Mouse (Mus musculus): ENCODE results near the gene Mob3b. TPM values are rescaled to one million over a fixed set of nuclear protein-coding genes. Genes with fewer than 3 reads are reported as not detected.

Mob3b gene
- total RNA-seq, 2 experiments from 2014 or later: 5.0 to 6.8 TPM

- no peak for DNase-seq (ENCODE audit: low spot score in 2 of 2)
These were observed 6.6 kb downstream of the Mob3b start for GRCm38 (mm10) chr4:35150706-35151105.

GRCm38 (mm10) chr4:35148326-35148725 lies 9.0 kb downstream of the Mob3b start:
- no peak for DNase-seq (ENCODE audit: low spot score in 2 of 2)

GRCm38 (mm10) chr4:35146597-35146996 lies 10.7 kb downstream of the Mob3b start:
- no peak for DNase-seq (ENCODE audit: low spot score in 2 of 2)

- no peak for DNase-seq (ENCODE audit: low spot score in 2 of 2)
These were observed 11.6 kb downstream of the Mob3b start for GRCm38 (mm10) chr4:35145726-35146125.

- no peak for DNase-seq (ENCODE audit: low spot score in 2 of 2)
These were observed 13.7 kb downstream of the Mob3b start for GRCm38 (mm10) chr4:35143472-35144102.

GRCm38 (mm10) chr4:35140317-35140716 lies 17.0 kb downstream of the Mob3b start:
- no peak for DNase-seq (ENCODE audit: low spot score in 2 of 2)

GRCm38 (mm10) chr4:35138077-35138476 lies 19.2 kb downstream of the Mob3b start:
- no peak for DNase-seq (ENCODE audit: low spot score in 2 of 2)

- DNase-seq (ENCODE audit: low spot score in 2 of 2): no peak
These were observed 20.3 kb downstream of the Mob3b start for GRCm38 (mm10) chr4:35136996-35137395.

GRCm38 (mm10) chr4:35135806-35136205 lies 21.5 kb downstream of the Mob3b start:
- no peak for DNase-seq (ENCODE audit: low spot score in 2 of 2)

- DNase-seq (ENCODE audit: low spot score in 2 of 2): no peak
These were observed 22.3 kb downstream of the Mob3b start for GRCm38 (mm10) chr4:35134846-35135611.

- DNase-seq (ENCODE audit: low spot score in 2 of 2): no peak
These were observed 23.9 kb downstream of the Mob3b start for GRCm38 (mm10) chr4:35133411-35133810.

GRCm38 (mm10) chr4:35131592-35131991 lies 25.7 kb downstream of the Mob3b start:
- DNase-seq (ENCODE audit: low spot score in 2 of 2): no peak

- DNase-seq (ENCODE audit: low spot score in 2 of 2): no peak
These were observed 26.8 kb downstream of the Mob3b start for GRCm38 (mm10) chr4:35130411-35130948.

GRCm38 (mm10) chr4:35127759-35128158 lies 29.5 kb downstream of the Mob3b start:
- no peak for DNase-seq (ENCODE audit: low spot score in 2 of 2)

GRCm38 (mm10) chr4:35126776-35127175 lies 30.5 kb downstream of the Mob3b start:
- no peak for DNase-seq (ENCODE audit: low spot score in 2 of 2)

- no peak for DNase-seq (ENCODE audit: low spot score in 2 of 2)
These were observed 31.9 kb downstream of the Mob3b start for GRCm38 (mm10) chr4:35125299-35125777.

- no peak for DNase-seq (ENCODE audit: low spot score in 2 of 2)
These were observed 33.3 kb downstream of the Mob3b start for GRCm38 (mm10) chr4:35124027-35124426.

- DNase-seq (ENCODE audit: low spot score in 2 of 2): no peak
These were observed 34.2 kb downstream of the Mob3b start for GRCm38 (mm10) chr4:35123087-35123486.

GRCm38 (mm10) chr4:35121060-35121459 lies 36.2 kb downstream of the Mob3b start:
- no peak for DNase-seq (ENCODE audit: low spot score in 2 of 2)

- no peak for DNase-seq (ENCODE audit: low spot score in 2 of 2)
These were observed 36.7 kb downstream of the Mob3b start for GRCm38 (mm10) chr4:35120575-35120974.

GRCm38 (mm10) chr4:35120159-35120558 lies 37.1 kb downstream of the Mob3b start:
- no peak for DNase-seq (ENCODE audit: low spot score in 2 of 2)

- no peak for DNase-seq (ENCODE audit: low spot score in 2 of 2)
These were observed 38.4 kb downstream of the Mob3b start for GRCm38 (mm10) chr4:35118851-35119250.

All from layer of hippocampus, adult 18-20 months (tissue).